Mouse (Mus musculus) lung, adult 2 months (tissue): ENCODE results near the gene Luzp2. TPM values are rescaled to one million over a fixed set of nuclear protein-coding genes. Genes with fewer than 3 reads are reported as not detected.
"Not testable (repeated sequence)": the region's sequence is repeated elsewhere in the genome, so short reads cannot be mapped to it uniquely, and the experiment has no call there.

Experiments
- DNase-seq: peaks from one replicate; pipeline ENCODE4 v3.0.0; 2022
- H3K4me1 ChIP-seq: fragments of 200-500 bp; 2 replicates; pipeline ENCODE4 v1.6.1; 2011; ENCODE audit warnings: low read length; ENCODE audit not compliant: control insufficient read depth, insufficient read depth
- H3K4me3 ChIP-seq: fragments of 200-500 bp; replicated peaks from 2 replicates; pipeline ENCODE3; 2011; ENCODE audit warnings: low read depth, mild to moderate bottlenecking, control low read depth, low read length; ENCODE audit errors: extremely low read depth
- CTCF ChIP-seq: fragments of 200-500 bp; IDR thresholded peaks from 2 replicates; pipeline ENCODE4 v1.5.1; 2011; ENCODE audit warnings: mild to moderate bottlenecking, low read length, control low read depth; ENCODE audit not compliant: insufficient read depth
- POLR2A ChIP-seq: fragments of 200-500 bp; IDR thresholded peaks from 2 replicates; pipeline ENCODE4 v1.6.1; 2011; ENCODE audit warnings: low read depth, mild to moderate bottlenecking, control low read depth, low read length, borderline replicate concordance; ENCODE audit errors: extremely low read depth
- WGBS: fragments of 180-500 bp; shearing (Covaris S2); methylation state at CpG from one replicate; pipeline ENCODE4 v1.1.7; 2018; 5-methylcytosine and 5-hydroxymethylcytosine counted together
- polyA plus RNA-seq: library from polyadenylated mRNA; depleted of rRNA; stranded (reverse); fragments of >200 nt; gene quantifications from 2 replicates; pipeline ENCODE4 v1.2.3, GENCODE M21; 2012

Luzp2 gene
- polyA plus RNA-seq, 1 experiment, result 0.06 TPM

DNA sequence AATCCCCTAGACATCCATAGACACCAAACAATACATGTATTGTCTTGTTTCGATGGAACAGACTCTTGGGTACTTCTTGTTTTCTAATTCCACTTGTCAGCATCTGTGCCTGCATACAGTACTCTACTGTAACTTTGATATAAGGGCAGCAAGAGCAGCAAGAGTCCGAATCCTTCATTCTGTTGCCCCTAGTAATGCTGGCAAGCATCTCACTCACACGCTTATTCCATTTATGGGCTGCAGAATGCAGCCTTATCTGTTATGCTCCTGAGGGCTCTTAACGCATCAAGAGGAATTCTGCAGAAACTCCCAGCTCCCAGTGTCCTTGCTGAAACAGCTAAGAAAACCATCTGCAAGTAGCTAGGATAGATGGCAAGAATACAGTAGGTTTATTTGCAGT lies 145.3 kb downstream of the Luzp2 start:
- DNase-seq, result no peak
- Histone ChIP-seq H3K4me3 (no peak overlapping the region), H3K4me1 (no peaks in the 10 kb centered on the region)
- TF ChIP-seq CTCF, result no peak
- TF ChIP-seq POLR2A, result no peak
- WGBS, result 56% methylated on average over 4 of the region's 4 CpGs

DNA sequence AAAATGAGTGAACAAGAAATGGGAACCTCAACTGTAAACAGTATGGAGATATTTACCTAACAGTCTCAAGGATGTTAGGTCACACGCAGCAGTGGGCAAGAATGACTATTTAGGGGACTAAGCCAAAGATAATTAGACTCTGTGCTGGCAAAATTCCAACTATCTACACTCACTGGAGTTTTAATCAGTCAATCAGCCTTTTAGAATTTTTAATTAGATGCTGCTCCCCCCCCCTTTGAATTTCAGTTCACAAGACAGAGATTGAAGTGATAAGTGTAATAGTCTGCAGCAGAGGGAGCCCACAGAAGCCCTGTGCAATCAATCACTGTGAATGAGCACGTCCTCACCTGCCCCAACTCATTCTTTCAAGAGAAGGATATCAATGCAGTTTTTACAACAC lies 165.1 kb downstream of the Luzp2 start:
- H3K4me3 ChIP-seq, result no peak overlapping the region
- 49% methylated on average over 2 of the region's 2 CpGs for WGBS
- no peak for DNase-seq
- no peak for TF ChIP-seq CTCF
- TF ChIP-seq POLR2A, result no peak
- no peaks in the 10 kb centered on the region for H3K4me1 ChIP-seq

DNA sequence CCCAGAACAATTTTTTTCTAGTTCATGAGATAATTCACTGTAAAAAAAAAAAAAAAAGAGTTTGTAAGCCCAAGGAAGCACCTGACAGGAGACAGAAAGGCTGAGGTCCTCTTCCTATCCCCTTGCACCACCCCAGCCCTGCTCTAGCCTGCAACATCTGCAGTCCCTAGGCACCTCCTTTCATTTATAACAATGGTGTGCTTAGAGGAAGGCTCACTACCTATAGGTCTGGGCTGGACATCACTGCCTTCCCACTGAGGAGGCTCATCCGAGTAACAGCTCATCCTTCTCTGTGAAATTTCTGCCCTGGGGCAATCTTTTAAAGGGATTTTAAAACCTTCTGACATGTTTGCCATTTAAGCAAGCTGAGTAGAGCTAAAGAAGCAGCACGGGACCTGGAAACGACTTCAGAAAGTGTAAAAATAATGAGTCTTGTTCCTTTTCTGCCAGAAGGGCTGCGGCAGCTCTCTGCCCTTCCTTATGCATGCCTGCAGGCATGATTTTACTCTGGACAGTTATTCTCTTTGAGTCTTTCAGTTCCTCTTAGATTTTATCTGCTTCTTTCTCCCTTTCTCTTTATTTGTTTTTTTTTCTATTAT lies 174.0 kb downstream of the Luzp2 start:
- WGBS, result 59% methylated on average over 4 of the region's 4 CpGs
- DNase-seq, result no peak
- no peak for TF ChIP-seq CTCF
- Histone ChIP-seq H3K4me1 (no peaks in the 10 kb centered on the region), H3K4me3 (no peak overlapping the region)

DNA sequence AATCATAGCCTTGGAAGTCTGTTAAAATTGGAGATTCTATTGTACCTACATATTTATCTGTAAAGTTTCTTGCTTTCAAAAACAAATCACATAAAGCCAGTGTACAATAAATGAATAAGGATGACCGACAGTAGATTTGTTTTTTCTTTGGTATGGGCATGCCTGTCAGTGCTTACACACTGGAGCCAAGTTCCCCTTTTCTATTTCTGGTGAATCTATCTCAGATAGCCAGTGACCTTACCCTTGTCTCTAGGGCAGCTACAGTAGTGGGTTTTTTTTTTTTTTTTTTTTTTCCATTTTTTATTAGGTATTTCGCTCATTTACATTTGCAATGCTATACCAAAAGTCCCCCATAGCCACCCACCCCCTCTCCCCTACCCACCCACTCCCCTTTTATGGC lies 298.6 kb downstream of the Luzp2 start:
- DNase-seq, H3K4me3 ChIP-seq, H3K4me1 ChIP-seq: not testable (repeated sequence)
- WGBS, result 85% methylated on average over 2 of the region's 2 CpGs

DNA sequence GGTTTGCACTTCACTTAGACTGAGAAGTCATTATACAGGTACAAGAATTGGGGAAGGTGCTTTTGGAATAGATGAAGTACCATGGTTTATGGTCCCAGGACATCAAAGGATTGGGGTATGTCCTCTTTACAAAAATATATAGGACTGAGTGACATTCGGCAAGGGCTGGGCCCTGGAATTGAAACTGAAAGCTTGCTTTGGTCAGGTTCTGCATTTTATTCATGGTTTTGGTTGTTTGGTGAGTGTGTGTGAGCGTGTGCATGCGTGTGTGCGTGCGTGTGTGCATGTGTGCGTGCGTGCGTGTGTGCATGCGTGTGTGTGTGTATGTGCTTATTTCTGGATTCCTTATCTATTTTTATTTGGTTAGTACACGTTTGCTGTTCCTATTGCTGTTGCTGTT lies 353.6 kb downstream of the Luzp2 start:
- Histone ChIP-seq H3K4me1 (no peaks in the 10 kb centered on the region), H3K4me3 (no peak overlapping the region)
- no peak for DNase-seq
- WGBS, result 85% methylated on average over 10 of the region's 10 CpGs
- TF ChIP-seq CTCF (no peak), POLR2A (no peak)

DNA sequence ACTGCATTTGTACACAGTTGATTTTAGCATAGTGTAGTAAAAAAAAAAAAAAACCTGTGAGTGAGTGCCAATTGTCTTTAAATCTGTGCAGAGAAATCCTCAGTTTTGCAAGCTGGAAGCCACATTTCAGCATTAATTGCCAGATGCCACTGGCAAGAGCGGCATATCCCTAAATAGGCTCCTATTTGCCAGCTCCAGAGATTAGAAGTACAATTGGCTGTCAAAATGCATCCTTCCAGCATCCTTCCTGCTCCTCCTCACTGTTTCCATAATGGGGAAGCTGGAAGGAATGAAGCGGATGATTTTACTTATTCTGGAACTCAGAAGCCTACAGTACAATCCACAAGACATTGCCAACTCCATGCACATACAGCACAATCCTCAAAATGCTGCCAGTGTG lies 354.2 kb downstream of the Luzp2 start:
- Histone ChIP-seq H3K4me3 (no peak overlapping the region), H3K4me1 (no peaks in the 10 kb centered on the region)
- WGBS, result 72% methylated on average over 2 of the region's 2 CpGs
- no peak for DNase-seq
- TF ChIP-seq CTCF, result no peak
- no peak for TF ChIP-seq POLR2A

DNA sequence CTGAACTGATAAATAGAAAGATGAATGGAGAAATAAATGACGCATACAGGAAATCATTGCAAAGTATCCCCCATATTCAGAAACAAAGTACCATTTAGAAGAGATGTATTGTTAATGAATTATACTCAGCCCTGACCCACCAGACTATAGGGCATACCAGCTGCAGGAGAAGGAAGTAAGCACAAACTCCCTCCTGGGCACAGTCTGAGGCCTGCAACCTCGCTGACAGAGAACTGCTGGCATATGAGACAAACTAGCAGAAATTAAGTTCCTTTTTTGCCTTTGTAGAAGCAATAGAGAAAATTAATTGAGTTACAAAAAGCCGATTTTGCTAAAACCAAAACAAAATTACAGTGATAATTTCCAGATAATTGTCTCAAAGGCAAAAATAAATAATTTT lies 355.4 kb downstream of the Luzp2 start:
- Histone ChIP-seq H3K4me3 (no peak overlapping the region), H3K4me1 (no peaks in the 10 kb centered on the region)
- WGBS, result 60% methylated on average over 3 of the region's 3 CpGs
- TF ChIP-seq POLR2A, result no peak
- TF ChIP-seq CTCF, result no peak
- no peak for DNase-seq

DNA sequence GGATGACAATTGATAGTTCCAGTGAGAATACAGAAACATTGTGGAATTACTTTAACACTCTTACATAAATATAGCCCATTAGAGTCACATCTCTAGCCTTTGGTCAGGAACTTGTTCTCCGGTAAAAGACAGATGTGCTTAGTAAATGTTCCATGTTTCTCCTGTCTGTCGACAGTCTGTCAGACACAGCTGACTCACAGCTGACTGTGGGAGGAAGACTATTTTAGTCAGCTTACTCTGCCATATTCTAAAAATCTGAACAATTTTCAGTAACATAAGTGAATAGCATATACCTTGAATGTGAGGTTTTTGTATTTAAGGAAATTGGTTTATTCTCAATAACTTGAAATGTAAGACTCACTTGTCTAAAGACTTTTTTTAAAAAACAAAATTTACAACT lies 363.5 kb downstream of the Luzp2 start:
- H3K4me3 ChIP-seq, result no peak overlapping the region
- DNase-seq, result no peak
- TF ChIP-seq CTCF, result no peak
- no peak for TF ChIP-seq POLR2A
- H3K4me1 ChIP-seq, result no peaks in the 10 kb centered on the region
- 71% methylated on average over 2 of the region's 2 CpGs for WGBS

DNA sequence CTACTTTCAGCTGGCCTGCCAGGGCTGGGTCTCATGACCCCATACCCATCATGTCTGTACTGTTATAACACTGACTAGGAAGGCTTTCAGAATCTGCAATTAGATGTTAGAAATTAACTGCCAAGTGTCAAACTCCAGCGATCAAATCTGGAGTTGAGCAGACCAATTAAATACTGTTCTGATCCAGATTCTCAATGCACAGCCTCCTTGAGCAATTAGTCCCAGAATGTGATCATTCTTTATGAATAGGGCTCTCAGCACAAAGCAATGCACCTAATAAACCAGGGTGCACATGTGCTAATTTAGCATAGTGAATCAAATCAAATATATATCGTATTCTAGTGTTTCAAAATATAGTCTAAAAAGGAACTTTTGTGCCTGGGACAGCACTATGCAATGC lies 387.7 kb downstream of the Luzp2 start:
- no peak for DNase-seq
- 68% methylated on average over 2 of the region's 2 CpGs for WGBS
- no peak overlapping the region for H3K4me3 ChIP-seq
- TF ChIP-seq CTCF (no peak), POLR2A (no peak)
- no peaks in the 10 kb centered on the region for H3K4me1 ChIP-seq

DNA sequence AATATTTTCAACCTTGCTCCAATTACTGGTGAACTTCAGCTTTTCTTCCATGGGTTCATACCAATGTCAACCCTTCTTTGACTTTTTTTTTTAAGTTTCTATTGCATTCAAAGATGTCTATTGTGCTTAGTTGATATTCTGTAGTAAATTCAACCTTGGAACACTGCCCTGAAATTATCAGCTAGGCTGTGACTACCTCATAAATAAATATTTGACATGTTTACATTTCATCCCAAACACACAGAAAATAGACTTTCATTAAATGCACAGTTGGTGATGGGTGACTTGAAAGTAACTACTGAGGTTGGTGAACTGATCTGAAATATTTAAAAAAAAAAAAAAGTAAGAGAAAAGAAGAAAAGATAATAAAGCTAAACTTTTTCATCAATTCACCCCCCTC lies 394.1 kb downstream of the Luzp2 start:
- Histone ChIP-seq H3K4me1 (no peaks in the 10 kb centered on the region), H3K4me3 (no peak overlapping the region)
- TF ChIP-seq POLR2A, result no peak
- TF ChIP-seq CTCF, result no peak
- no peak for DNase-seq
